Mouse (Mus musculus) liver, embryonic 16.5 days (tissue): ENCODE measurements around the gene Ttc33. TPM values are rescaled to one million over a fixed set of nuclear protein-coding genes. Genes with fewer than 3 reads are reported as not detected.

Source experiments
- ATAC-seq: fragments of 200-750 bp; cut with Nextera tagmentation; 2 replicates; pipeline ENCODE4 v1.8.0; 2017; ENCODE audit warnings: low read depth, mild to moderate bottlenecking, moderate number of reproducible peaks, moderate library complexity
- H3K27ac ChIP-seq: fragments of 300-500 bp; sonication (generic); 2 replicates; pipeline ENCODE4 v1.5.1; 2014; ENCODE audit warnings: mild to moderate bottlenecking, low read length
- H3K27me3 ChIP-seq: fragments of 300-500 bp; sonication (generic); 2 replicates; pipeline ENCODE4 v1.6.1; 2014; ENCODE audit warnings: low read depth, low read length, mixed read lengths; ENCODE audit not compliant: control insufficient read depth, insufficient read depth
- H3K36me3 ChIP-seq: fragments of 300-500 bp; sonication (generic); 2 replicates; pipeline ENCODE4 v1.6.1; 2014; ENCODE audit warnings: mild to moderate bottlenecking; ENCODE audit not compliant: control insufficient read depth, insufficient read depth
- H3K4me1 ChIP-seq: fragments of 300-500 bp; sonication (generic); 2 replicates; pipeline ENCODE4 v1.6.1; 2014; ENCODE audit warnings: low read depth, low read length, mixed read lengths; ENCODE audit not compliant: control insufficient read depth
- H3K4me2 ChIP-seq: fragments of 300-500 bp; sonication (generic); 2 replicates; pipeline ENCODE4 v1.6.1; 2014; ENCODE audit warnings: low read depth, low read length, mixed read lengths
- H3K4me3 ChIP-seq: fragments of 300-500 bp; sonication (generic); 2 replicates; pipeline ENCODE4 v1.5.1; 2014; ENCODE audit warnings: low read depth, mild to moderate bottlenecking, low read length
- H3K9ac ChIP-seq: fragments of 300-500 bp; sonication (generic); 2 replicates; pipeline ENCODE4 v1.6.1; 2014; ENCODE audit warnings: low read depth, low read length
- H3K9me3 ChIP-seq: fragments of 300-500 bp; sonication (generic); replicated peaks from 2 replicates; pipeline ENCODE4 v1.6.1; 2016; ENCODE audit warnings: low read length; ENCODE audit not compliant: control insufficient read depth
- WGBS: fragments of 180-500 bp; shearing (Covaris S2); extraction: QIAGEN DNeasy Blood & Tissue Kit; methylation state at CpG from one replicate; pipeline ENCODE4 v1.1.7; 2014; ENCODE audit not compliant: insufficient replicate concordance; 5-methylcytosine and 5-hydroxymethylcytosine counted together
- polyA plus RNA-seq: library from polyadenylated mRNA; unstranded; fragments of >200 nt; fragmentation: Nextera tagmentation; extraction: Ambion mirVana; gene quantifications from 2 replicates; pipeline ENCODE4 v1.2.1, GENCODE M21; 2015

The Ttc33 gene
- polyA plus RNA-seq, 1 experiment from 2014 or later, result 14.1 TPM

DNA sequence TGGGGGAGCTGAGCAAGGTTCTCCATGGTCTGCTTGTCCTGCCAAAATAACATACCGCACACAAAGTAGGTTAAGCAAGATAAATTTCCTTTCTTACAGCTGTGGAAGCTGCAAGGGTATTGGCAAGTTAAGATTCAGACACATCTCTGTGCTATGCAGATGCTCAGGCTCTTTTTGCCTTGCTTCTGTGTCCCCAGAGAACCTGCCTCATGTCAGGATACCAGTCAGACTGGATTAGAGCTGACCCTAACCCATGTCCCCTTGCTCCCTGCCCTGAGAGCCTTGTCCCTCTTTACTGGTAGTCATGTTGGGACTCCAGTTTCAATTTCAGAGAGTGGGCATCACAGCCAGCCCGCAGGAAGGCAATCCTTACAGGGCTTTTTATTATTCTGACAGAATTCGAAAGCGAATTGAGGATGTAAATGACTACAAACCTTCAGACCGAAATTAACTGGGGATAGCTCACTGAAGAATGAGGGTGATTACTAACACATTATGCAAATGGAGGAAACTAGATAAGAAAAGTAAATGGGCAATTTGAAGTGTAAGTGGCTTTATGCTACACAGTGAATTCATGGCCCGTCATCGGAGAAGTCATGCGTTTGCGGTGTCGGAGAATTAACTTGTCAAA lies 77.7 kb downstream of the Ttc33 start:
- WGBS, result 61% methylated on average over 10 of the region's 10 CpGs
- H3K9me3 ChIP-seq, result no peaks in the 10 kb centered on the region
- H3K36me3 ChIP-seq, result no peaks in the 10 kb centered on the region
- no peaks in the 10 kb centered on the region; the same call in 1 of the 2 replicates for H3K4me1 ChIP-seq
- no peak overlapping the region for H3K4me2 ChIP-seq
- no peak overlapping the region for H3K27ac ChIP-seq
- no peak overlapping the region for H3K9ac ChIP-seq
- no peak for ATAC-seq
- no peaks in the 10 kb centered on the region for H3K27me3 ChIP-seq
- H3K4me3 ChIP-seq, result no peak overlapping the region

DNA sequence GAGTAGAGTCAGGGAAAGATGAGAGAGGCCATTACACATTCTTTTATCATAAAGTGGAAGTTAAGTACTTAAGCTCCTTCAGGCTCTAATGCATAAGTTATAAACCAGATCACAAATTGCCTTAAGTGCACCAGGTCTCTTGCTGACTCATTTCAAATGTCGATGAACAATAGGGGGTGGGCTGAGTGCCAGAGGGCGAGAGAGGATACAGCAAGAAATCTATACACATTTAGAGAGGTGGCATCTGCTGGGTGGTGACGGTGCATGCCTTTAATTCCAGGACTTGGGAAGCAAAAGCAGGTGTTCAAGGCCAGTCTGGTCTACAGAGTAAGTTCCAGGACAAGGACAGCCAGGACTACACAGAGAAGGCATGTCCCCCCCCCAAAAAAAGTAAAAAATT lies 80.8 kb downstream of the Ttc33 start:
- H3K27me3 ChIP-seq, result no peaks in the 10 kb centered on the region
- ATAC-seq, result no peak
- whole genome bisulfite sequencing, result 68% methylated on average over 3 of the region's 3 CpGs

More for the DNA sequence above, 80.8 kb downstream of the Ttc33 start:
- Histone ChIP-seq H3K4me3 (no peak overlapping the region), H3K9ac (no peak overlapping the region), H3K27ac (no peak overlapping the region), H3K4me2 (no peak overlapping the region), H3K4me1 (no peaks in the 10 kb centered on the region), H3K36me3 (no peaks in the 10 kb centered on the region), H3K9me3 (no peaks in the 10 kb centered on the region)

Other genes with a start within 250 kb of the Ttc33 start
- gene C7, start 121.8 kb upstream of the Ttc33 start, polyA plus RNA-seq, result not detected in 2 replicates
- gene Card6, start 77.0 kb upstream of the Ttc33 start, polyA plus RNA-seq, result 1.5 and 1.7 TPM in 2 replicates
- 249 and 306 TPM in 2 replicates for gene Rpl37, start 68.9 kb upstream of the Ttc33 start, polyA plus RNA-seq
- 11.8 and 12.3 TPM in 2 replicates for gene Prkaa1, start 41.7 kb upstream of the Ttc33 start, polyA plus RNA-seq
- gene Ptger4, start 58.7 kb downstream of the Ttc33 start, polyA plus RNA-seq, result 1.1 and 1.4 TPM in 2 replicates